Mouse (Mus musculus): Measurements from ENCODE around the gene Plac1. TPM values are rescaled to one million over a fixed set of nuclear protein-coding genes. Genes with fewer than 3 reads are reported as not detected.

Gene Plac1
- polyA plus RNA-seq (2012; rRNA removed; ENCODE audit: low replicate concordance) = 0.19 and 0.27 TPM in 2 replicates

GRCm38 (mm10) chrX:53240011-53240410 lies at the start of gene Plac1:
Gene Plac1 (minus strand): TSS chrX:53240111.

GRCm38 (mm10) chrX:53273124-53273523 lies 33.2 kb upstream of the Plac1 start, which contains the start of gene Fam122c:
Gene Fam122c (plus strand): TSS chrX:53273424.

GRCm38 (mm10) chrX:53269289-53270062 lies 29.6 kb upstream of the Plac1 start, which contains the start of gene Fam122b:
Gene Fam122b (minus strand): TSS chrX:53269805.

Other genes with a start within 250 kb of the Plac1 start
- gene Fam122b, start 29.7 kb upstream of the Plac1 start, polyA plus RNA-seq (2012; rRNA removed; ENCODE audit: low replicate concordance) = 2.0 and 2.2 TPM in 2 replicates
- not detected in 2 replicates for gene Fam122c, start 33.3 kb upstream of the Plac1 start, polyA plus RNA-seq (2012; rRNA removed; ENCODE audit: low replicate concordance)
- gene Mospd1, start 130.4 kb upstream of the Plac1 start, polyA plus RNA-seq (2012; rRNA removed; ENCODE audit: low replicate concordance) = 5.5 and 8.3 TPM in 2 replicates
- gene Etd, start 194.8 kb upstream of the Plac1 start, polyA plus RNA-seq (2012; rRNA removed; ENCODE audit: low replicate concordance) = not detected in 2 replicates

Data from subcutaneous adipose tissue, adult 2 months (tissue).